Mouse (Mus musculus): ENCODE results near the gene Klf12. TPM values are rescaled to one million over a fixed set of nuclear protein-coding genes. Genes with fewer than 3 reads are reported as not detected.
A peak's percentile ranks its signal among the peaks of the same experiment; 100 is the strongest.

Gene Klf12
- polyA plus RNA-seq, 1 experiment from 2014 or later: 5.5 TPM

DNA sequence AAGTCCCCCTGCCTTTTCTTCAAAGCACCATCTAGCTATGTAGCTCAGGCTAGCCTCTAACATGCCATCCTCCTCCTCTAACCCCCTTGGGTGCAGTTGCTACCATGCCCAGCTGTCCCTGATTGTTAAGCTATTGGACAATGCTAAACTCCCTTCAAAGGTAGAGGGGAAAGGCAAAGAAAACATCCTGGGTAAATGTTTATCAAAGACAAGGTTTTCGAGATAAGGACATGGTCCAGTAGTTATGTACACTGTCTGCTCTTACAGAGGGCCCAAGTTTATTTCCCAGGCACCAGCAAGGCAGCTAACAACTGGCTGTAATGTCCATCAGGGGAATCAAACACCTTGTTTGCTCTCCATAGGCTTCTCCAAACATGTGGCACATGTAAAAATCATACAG lies 53.1 kb downstream of the Klf12 start:
- no peak overlapping the region for H3K4me2 ChIP-seq
- no peaks in the 10 kb centered on the region for H3K27me3 ChIP-seq (replicated peaks)
- no peaks in the 10 kb centered on the region for H3K9me3 ChIP-seq
- H3K4me3 ChIP-seq: no peak overlapping the region
- 38% methylated on average over 1 of the region's 1 CpGs for WGBS
- H3K4me1 ChIP-seq: peaks cover 26% of the 10 kb centered on the region
- no peak overlapping the region for H3K9ac ChIP-seq
- no peaks in the 10 kb centered on the region for H3K36me3 ChIP-seq
- H3K27ac ChIP-seq (replicated peaks): no peak overlapping the region
- ATAC-seq (ENCODE audit: extremely low read depth, insufficient number of reproducible peaks, low FRiP score, low TSS enrichment): no peak

DNA sequence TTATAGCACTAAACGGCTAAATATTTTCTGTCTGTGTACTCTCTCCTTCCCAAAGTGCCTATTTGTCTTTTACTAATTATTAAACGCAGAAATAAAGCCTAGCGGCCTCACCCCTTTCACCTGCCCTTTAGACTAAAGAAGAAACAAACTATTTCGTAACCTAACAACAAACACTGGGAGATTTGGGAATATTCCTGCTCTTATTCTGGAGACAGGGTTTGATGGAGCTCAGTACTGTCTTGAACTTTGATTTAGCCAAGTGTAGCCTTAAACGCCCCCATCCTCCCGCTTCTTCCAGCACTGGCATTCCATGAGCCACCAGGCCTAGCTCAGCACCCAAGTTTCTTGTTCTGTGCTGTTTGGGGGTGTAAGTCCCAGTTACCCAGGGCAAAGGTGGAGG lies 56.4 kb downstream of the Klf12 start:
- H3K4me3 ChIP-seq: no peak overlapping the region
- no peak overlapping the region for H3K4me2 ChIP-seq
- H3K27me3 ChIP-seq (replicated peaks): no peaks in the 10 kb centered on the region
- H3K9ac ChIP-seq: no peak overlapping the region
- WGBS: 84% methylated on average over 6 of the region's 6 CpGs
- no peak for ATAC-seq (ENCODE audit: extremely low read depth, insufficient number of reproducible peaks, low FRiP score, low TSS enrichment)
- no peak overlapping the region for H3K27ac ChIP-seq (replicated peaks)
- H3K9me3 ChIP-seq: no peaks in the 10 kb centered on the region
- peaks cover 24% of the 10 kb centered on the region for H3K4me1 ChIP-seq
- no peaks in the 10 kb centered on the region for H3K36me3 ChIP-seq

- Histone ChIP-seq H3K27me3 (replicated peaks) (no peaks in the 10 kb centered on the region), H3K9me3 (no peaks in the 10 kb centered on the region), H3K4me2 (no peak overlapping the region), H3K4me1 (peaks cover 20% of the 10 kb centered on the region), H3K27ac (replicated peaks) (no peak overlapping the region), H3K4me3 (no peak overlapping the region), H3K9ac (no peak overlapping the region), H3K36me3 (no peaks in the 10 kb centered on the region)
- WGBS: 83% methylated on average over 6 of the region's 6 CpGs
- ATAC-seq (ENCODE audit: extremely low read depth, insufficient number of reproducible peaks, low FRiP score, low TSS enrichment): no peak
Measured at GRCm38 (mm10) chr14:100227717-100228116, 56.8 kb downstream of the Klf12 start.

GRCm38 (mm10) chr14:100224151-100224550 lies 60.3 kb downstream of the Klf12 start:
- peaks cover 26% of the 10 kb centered on the region for H3K4me1 ChIP-seq
- H3K9me3 ChIP-seq: no peaks in the 10 kb centered on the region
- WGBS: 23% methylated on average over 4 of the region's 4 CpGs
- H3K4me2 ChIP-seq: no peak overlapping the region
- ATAC-seq (ENCODE audit: extremely low read depth, insufficient number of reproducible peaks, low FRiP score, low TSS enrichment): no peak
- H3K36me3 ChIP-seq: no peaks in the 10 kb centered on the region
- H3K27me3 ChIP-seq (replicated peaks): no peaks in the 10 kb centered on the region
- H3K4me3 ChIP-seq: no peak overlapping the region
- no peak overlapping the region for H3K27ac ChIP-seq (replicated peaks)
- no peak overlapping the region for H3K9ac ChIP-seq

GRCm38 (mm10) chr14:100222260-100222659 lies 62.2 kb downstream of the Klf12 start:
- WGBS: 72% methylated on average over 4 of the region's 4 CpGs
- ATAC-seq (ENCODE audit: extremely low read depth, insufficient number of reproducible peaks, low FRiP score, low TSS enrichment): no peak
- H3K9ac ChIP-seq: no peak overlapping the region
- peaks cover 26% of the 10 kb centered on the region for H3K4me1 ChIP-seq
- no peaks in the 10 kb centered on the region for H3K36me3 ChIP-seq
- no peaks in the 10 kb centered on the region for H3K27me3 ChIP-seq (replicated peaks)
- no peak overlapping the region for H3K4me2 ChIP-seq
- H3K27ac ChIP-seq (replicated peaks): no peak overlapping the region
- no peaks in the 10 kb centered on the region for H3K9me3 ChIP-seq
- H3K4me3 ChIP-seq: no peak overlapping the region

- Histone ChIP-seq H3K27ac (replicated peaks) (no peak overlapping the region), H3K4me1 (peaks cover 23% of the 10 kb centered on the region), H3K27me3 (replicated peaks) (no peaks in the 10 kb centered on the region), H3K36me3 (no peaks in the 10 kb centered on the region), H3K9me3 (no peaks in the 10 kb centered on the region), H3K4me3 (no peak overlapping the region), H3K4me2 (no peak overlapping the region), H3K9ac (no peak overlapping the region)
- ATAC-seq (ENCODE audit: extremely low read depth, insufficient number of reproducible peaks, low FRiP score, low TSS enrichment): no peak
- WGBS: 40% methylated on average over 4 of the region's 4 CpGs
Measured at GRCm38 (mm10) chr14:100215213-100215785, 69.2 kb downstream of the Klf12 start.

DNA sequence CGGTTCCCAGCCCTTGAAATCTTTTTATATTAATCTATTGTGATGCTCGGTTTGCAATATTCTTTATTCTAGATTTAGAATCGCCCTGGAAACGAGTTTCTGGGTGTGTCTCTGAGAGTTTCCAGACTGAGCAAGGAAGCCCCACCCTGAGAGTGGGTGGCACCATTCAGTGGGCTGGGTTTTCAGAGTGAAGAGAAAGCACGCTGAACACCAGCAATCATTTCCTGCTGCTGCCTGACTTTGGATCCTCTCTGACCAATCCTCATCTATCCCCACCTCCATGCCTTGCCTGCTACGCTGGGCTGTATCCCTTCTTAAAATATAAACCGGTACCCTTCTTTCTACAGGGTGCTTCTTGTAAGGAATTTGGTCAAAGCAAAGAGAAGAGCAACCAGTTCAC lies 71.4 kb downstream of the Klf12 start:
- Histone ChIP-seq H3K4me1 (peaks cover 24% of the 10 kb centered on the region), H3K36me3 (no peaks in the 10 kb centered on the region), H3K4me2 (no peak overlapping the region), H3K4me3 (no peak overlapping the region), H3K9me3 (no peaks in the 10 kb centered on the region), H3K27ac (replicated peaks) (no peak overlapping the region), H3K9ac (no peak overlapping the region), H3K27me3 (replicated peaks) (no peaks in the 10 kb centered on the region)
- no peak for ATAC-seq (ENCODE audit: extremely low read depth, insufficient number of reproducible peaks, low FRiP score, low TSS enrichment)
- WGBS: 69% methylated on average over 7 of the region's 7 CpGs

DNA sequence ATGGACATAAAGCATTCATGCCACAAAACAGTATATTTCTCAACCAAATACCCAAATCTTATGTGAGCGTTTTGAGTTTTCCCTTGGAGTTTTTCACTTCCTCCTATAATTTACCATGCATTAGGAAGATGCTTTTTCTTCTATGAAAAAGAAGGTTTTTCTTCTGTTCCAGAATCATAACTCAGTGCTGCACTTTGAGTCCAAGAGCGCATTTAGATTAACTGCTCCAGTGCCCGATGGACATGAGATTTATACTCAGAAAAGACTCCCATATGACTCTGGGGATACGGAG lies 72.7 kb downstream of the Klf12 start:
- H3K9ac ChIP-seq: no peak overlapping the region
- no peak overlapping the region for H3K4me2 ChIP-seq
- no peaks in the 10 kb centered on the region for H3K27me3 ChIP-seq (replicated peaks)
- no peak for ATAC-seq (ENCODE audit: extremely low read depth, insufficient number of reproducible peaks, low FRiP score, low TSS enrichment)
- H3K9me3 ChIP-seq: no peaks in the 10 kb centered on the region
- H3K4me1 ChIP-seq: peaks cover 24% of the 10 kb centered on the region
- WGBS: 84% methylated on average over 4 of the region's 4 CpGs
- H3K4me3 ChIP-seq: no peak overlapping the region
- H3K36me3 ChIP-seq: no peaks in the 10 kb centered on the region
- H3K27ac ChIP-seq (replicated peaks): peak overlapping the region; percentile 72

GRCm38 (mm10) chr14:100211036-100211825 lies 73.2 kb downstream of the Klf12 start:
- H3K36me3 ChIP-seq: no peaks in the 10 kb centered on the region
- peak overlapping the region; percentile 72 for H3K27ac ChIP-seq (replicated peaks)
- peaks cover 24% of the 10 kb centered on the region for H3K4me1 ChIP-seq
- 0 out of 2 replicates have a peak overlapping the region, but pooled peaks have one; percentile 4 for H3K4me3 ChIP-seq
- no peaks in the 10 kb centered on the region for H3K27me3 ChIP-seq (replicated peaks)
- no peaks in the 10 kb centered on the region for H3K9me3 ChIP-seq
- 39% methylated on average over 11 of the region's 11 CpGs for WGBS
- ATAC-seq (ENCODE audit: extremely low read depth, insufficient number of reproducible peaks, low FRiP score, low TSS enrichment): no peak
- no peak overlapping the region for H3K9ac ChIP-seq
- peak overlapping the region; percentile 32 for H3K4me2 ChIP-seq

GRCm38 (mm10) chr14:100209814-100210419 lies 74.6 kb downstream of the Klf12 start:
- Histone ChIP-seq H3K4me2 (peak overlapping the region; percentile 32), H3K9me3 (no peaks in the 10 kb centered on the region), H3K27ac (replicated peaks) (no peak overlapping the region), H3K9ac (no peak overlapping the region), H3K27me3 (replicated peaks) (no peaks in the 10 kb centered on the region), H3K4me3 (no peak overlapping the region), H3K4me1 (peaks cover 21% of the 10 kb centered on the region), H3K36me3 (no peaks in the 10 kb centered on the region)
- ATAC-seq (ENCODE audit: extremely low read depth, insufficient number of reproducible peaks, low FRiP score, low TSS enrichment): no peak
- WGBS: 31% methylated on average over 12 of the region's 12 CpGs

DNA sequence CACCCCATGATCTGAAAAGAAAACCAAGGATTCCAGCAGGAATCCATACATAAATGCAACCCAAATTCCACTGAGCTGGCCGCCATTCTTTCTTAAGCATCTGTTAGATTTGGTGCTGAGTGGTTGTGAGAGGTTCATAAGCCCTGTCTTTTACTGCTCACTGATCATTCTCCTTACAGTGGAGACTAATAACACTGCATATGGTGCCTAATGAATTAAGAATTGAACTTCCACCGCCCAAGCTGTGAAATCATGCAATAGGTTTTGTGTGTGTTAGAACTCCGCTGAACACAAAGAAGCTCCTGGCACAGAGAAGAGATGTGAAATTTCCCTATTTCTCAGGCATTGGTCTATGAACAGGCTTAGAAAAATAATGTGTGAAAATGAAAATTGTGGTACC lies 77.4 kb downstream of the Klf12 start:
- WGBS: 86% methylated on average over 3 of the region's 3 CpGs
- Histone ChIP-seq H3K27me3 (replicated peaks) (no peaks in the 10 kb centered on the region), H3K9me3 (no peaks in the 10 kb centered on the region), H3K4me3 (no peak overlapping the region), H3K4me1 (peaks cover 21% of the 10 kb centered on the region), H3K27ac (replicated peaks) (no peak overlapping the region), H3K4me2 (no peak overlapping the region), H3K9ac (no peak overlapping the region), H3K36me3 (no peaks in the 10 kb centered on the region)
- no peak for ATAC-seq (ENCODE audit: extremely low read depth, insufficient number of reproducible peaks, low FRiP score, low TSS enrichment)

DNA sequence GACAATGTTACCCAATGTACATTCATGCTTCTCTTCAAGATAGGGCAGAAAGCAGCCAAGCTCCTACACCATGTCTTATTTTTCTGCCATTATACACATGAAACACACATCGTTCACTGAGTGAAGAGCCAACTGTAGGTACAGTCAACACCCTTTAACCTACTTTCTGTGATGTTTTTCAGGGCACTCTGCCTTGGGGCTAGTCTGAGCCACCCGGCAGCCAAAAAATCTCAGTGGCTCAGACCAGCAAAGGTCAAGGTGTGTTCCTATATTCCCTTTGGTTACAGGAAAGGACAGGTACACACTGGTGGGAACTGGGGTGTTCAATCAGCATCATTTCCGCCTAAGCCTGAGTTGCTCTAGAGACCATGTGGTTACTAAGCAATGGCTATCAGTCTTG lies 78.3 kb downstream of the Klf12 start:
- H3K4me2 ChIP-seq: no peak overlapping the region
- H3K9ac ChIP-seq: no peak overlapping the region
- H3K9me3 ChIP-seq: no peaks in the 10 kb centered on the region
- H3K4me3 ChIP-seq: no peak overlapping the region
- 86% methylated on average over 3 of the region's 3 CpGs for WGBS
- no peaks in the 10 kb centered on the region for H3K36me3 ChIP-seq
- H3K4me1 ChIP-seq: peaks cover 14% of the 10 kb centered on the region
- no peak overlapping the region for H3K27ac ChIP-seq (replicated peaks)
- ATAC-seq (ENCODE audit: extremely low read depth, insufficient number of reproducible peaks, low FRiP score, low TSS enrichment): no peak
- no peaks in the 10 kb centered on the region for H3K27me3 ChIP-seq (replicated peaks)

Data from heart, embryonic 13.5 days (tissue).